Mouse (Mus musculus): ENCODE data around the gene Prr14.
"Not testable (repeated sequence)": the region's sequence is repeated elsewhere in the genome, so short reads cannot be mapped to it uniquely, and the experiment has no call there.

Prr14 gene

DNA sequence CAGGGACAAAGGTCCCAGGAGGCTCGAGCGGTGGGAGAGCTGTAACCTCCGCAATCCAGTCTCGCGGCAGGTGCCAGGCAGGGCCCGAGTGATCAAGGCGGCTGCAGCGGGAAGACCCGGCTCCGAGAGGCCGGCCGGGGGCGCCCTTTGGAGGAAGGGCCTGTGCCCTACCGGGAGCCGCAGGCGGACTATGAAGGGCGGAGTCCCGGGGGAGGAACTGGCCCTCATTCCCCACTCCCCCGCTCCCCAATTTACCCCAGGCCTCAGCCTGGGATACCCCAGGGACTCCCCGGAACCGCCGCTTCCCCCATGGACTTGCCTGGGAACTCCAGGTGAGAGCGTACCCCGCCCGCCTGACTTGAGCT lies 12.2 kb downstream of the Prr14 start:
- DNase-seq (ENCODE audit: low read depth, low spot score): no peak

DNA sequence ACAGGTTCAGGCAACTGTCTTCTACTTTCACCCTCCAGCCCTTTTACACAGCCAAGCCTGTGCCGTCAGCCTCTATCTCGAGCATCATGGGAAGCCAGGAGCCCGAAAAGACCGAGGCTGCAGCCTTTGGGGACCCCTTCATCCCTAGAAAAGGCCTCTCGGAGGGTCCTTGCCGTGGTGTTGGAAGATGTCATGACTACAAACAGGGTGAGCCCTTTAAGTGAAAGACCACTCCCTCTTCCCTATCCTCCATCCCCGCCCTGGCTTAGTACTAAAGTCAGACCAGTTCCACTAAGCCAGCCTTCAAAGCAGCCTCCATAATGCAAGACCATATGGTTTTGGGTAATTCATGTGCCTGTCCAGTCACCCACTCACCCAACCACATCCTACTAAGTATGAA lies 12.6 kb downstream of the Prr14 start:
- DNase-seq (ENCODE audit: low read depth, low spot score): peak; percentile 25

DNA sequence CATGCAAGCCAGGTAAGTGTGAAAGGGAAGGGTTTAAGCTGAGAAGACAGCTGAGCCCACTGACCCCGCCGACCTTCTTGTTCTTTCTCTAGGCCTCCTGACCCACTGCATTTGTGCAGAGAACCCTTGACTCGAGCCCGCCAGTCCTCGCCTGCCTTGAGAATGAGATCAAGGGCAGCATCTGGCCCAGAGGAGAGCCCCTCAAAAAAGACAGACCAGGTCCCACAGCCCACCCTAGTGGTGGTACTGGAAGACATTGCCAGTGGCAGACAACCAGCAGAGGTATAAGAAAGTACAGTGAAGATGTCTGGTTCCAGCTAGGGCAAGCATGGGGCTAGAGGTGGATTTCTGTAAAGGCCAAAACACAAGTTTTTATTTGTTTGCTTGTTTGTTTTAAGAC lies 14.3 kb downstream of the Prr14 start:
- DNase-seq (ENCODE audit: low read depth, low spot score): peak; percentile 55

DNA sequence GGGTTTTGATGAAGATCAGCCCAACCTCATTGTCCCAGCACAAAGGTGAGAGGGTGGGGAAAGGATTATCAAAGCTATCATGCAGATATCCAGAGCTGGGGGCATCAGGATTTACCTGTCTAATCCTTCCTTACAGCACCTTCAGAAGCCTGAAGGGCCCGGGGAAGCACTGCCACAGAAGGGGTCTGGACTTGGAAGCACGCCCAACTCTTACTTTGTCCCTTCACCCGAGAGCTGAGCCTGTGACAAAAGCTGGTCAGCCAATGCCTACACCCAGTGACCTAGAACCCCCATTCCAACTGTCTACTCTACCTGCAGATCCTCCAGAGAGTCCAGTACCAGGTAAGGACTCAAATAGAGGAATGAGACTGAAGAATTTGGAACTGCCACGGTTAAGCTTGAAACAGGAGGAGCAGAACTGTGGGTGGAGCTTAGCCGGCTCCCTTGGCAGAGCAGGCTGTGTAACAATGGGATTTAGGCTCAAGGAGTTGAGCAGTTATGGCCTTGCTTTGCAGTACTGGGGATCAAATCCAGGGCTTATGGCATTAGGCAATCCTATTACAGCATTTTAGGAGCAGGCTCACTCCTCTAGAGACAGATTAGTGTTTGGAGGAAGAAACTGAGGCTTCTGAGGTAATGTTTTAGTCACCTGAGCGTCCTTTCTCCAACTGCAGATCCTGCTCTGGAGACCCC lies 15.1 kb downstream of the Prr14 start:
- DNase-seq (ENCODE audit: low read depth, low spot score): no peak

DNA sequence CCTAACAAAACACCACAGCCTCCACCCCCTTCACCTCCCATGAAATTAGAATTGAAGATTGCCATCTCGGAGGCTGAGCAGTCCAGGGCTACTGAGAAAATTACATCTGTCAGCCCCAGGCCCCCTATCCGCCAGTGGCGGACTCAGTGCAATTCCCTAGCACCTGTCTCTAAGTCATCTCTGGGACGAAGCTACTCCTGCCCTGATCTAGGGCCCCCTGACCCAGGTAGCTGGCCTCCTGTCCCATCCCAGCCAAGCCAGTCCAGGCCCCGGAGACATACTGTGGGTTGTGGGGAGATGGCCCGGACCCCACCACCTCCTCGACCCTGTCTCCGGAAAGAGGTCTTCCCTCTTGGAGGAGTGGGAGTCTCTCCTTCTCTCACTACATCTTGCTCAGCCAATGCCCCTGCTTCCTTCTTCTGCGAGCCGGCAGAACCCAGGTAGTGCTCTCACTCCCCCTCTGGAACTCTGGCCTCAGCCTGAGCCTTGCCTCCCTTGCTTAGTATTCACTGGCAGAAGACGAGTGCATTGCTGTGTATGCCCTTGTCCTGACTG lies 15.9 kb downstream of the Prr14 start:
- DNase-seq (ENCODE audit: low read depth, low spot score): no peak

DNA sequence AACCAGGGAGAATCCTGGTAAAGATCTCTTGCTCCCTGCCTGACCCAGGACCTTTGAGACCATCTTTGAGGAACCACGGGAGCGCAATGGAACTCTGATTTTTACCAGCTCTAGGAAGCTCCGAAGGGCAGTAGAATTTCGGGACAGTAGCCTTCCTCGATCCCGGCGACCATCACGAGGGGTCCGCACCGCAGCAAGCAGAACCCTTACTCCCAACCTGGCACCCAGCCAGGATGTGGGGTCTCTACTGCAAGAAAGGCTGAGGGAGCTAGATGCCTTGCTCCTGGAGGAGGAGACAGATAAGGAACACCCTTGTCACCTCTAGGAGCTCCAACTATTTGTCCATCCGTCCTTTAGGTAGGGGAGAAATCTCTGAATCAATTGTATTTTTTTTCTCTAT lies 16.9 kb downstream of the Prr14 start:
- DNase-seq (ENCODE audit: low read depth, low spot score): no peak

DNA sequence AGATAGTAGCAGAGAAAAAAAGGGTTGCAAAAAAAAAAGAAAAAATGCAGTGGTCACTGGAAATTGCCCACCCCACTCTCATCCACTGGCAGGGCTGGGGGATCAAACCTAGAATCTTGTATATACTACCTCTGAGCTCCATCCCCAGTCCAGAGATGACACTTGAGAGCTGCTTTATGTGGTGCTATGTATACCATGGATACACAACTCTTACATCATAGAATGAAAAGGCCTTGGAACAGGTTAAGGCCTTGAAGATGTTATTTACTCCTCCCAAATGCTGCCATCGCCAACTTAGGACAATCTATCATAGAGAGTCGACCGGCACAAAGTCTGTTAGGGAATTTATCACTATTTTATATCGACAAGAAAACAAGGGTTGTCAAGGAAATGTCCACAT lies 17.4 kb downstream of the Prr14 start:
- no peak for DNase-seq (ENCODE audit: low read depth, low spot score)

DNA sequence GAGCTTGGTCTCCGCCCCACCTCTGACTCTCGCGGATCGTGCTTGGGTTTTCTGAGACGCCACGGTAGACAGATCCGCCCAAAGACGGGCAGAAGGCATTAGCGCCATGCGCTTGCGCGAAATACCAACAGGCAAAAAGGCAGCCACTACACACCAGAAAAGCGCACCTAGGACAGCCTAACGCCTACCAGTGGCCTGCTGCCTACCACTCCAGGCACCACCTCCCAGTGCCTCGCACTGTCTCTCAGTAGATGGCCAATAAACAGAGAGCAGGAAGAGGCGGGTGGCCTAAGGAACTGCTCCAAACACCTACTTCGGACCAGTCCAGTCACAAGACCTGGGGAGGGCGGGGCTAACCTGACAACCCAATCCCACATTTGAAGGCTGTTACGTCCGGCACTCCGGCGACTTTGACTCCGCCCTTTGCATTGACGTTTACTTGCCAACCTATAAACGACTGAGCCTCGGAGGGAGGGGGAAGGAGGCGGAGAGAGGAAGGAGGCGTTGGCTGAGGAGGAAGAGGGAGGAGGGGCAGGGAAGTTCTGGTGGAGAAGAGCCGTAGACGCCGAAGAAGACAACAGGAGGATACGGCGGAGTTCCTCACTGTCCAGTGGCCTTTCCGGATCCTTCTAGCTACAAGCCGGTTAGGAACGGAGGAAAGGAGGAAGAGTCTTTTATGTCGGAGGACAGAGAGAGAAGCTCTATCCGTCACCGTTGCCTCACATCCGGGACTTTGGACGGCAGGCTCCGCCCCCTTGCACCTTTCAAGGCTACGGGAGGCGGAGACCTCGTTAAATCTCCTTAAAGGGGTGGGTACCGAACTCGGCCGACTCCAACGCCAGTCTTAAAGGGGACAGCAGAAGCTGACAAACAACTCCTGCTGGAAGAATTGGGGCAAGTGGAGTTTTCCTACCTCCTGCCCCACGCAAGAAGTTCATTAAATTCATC lies 18.6 kb downstream of the Prr14 start:
- DNase-seq (ENCODE audit: low read depth, low spot score): peak; percentile 100

DNA sequence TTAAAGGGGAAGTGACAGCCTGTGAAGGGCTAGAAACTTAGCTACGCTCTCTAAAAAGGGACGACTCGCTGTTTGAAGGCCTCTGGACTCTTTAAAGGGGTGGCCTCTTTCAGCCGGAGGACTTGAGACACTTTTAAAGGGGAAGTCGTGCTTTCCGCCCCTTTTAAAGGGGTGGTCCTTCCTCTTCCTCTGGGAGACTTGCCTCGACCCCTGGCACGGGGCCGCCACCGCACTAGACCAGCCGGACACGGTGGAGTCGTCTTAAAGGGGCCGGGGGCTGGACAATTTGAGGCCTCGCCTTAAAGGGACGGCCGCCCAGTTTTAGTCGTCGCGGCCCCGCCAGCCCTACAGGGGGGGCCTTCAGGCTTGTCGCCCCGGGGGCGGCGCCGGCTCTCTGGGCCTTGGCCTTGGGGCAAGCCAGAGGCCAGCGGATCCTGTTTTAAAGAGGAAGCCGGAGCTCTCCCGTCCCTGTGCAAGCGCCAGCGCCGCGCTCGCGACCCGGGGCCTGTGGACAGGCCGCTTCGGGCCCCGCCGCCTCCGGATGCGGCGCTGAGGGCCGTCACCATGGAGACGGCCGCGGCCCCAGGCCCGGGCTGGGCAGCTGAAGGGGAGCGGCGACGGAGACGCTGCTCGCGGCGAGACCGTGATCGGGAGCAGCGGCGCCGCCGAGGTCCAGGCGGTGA lies 19.4 kb downstream of the Prr14 start, which contains the start of gene Fbrs:
Gene Fbrs, plus strand, starts transcription at position 565 of the 683 bp plus-strand sequence.
- DNase-seq (ENCODE audit: low read depth, low spot score): peak; percentile 92

DNA sequence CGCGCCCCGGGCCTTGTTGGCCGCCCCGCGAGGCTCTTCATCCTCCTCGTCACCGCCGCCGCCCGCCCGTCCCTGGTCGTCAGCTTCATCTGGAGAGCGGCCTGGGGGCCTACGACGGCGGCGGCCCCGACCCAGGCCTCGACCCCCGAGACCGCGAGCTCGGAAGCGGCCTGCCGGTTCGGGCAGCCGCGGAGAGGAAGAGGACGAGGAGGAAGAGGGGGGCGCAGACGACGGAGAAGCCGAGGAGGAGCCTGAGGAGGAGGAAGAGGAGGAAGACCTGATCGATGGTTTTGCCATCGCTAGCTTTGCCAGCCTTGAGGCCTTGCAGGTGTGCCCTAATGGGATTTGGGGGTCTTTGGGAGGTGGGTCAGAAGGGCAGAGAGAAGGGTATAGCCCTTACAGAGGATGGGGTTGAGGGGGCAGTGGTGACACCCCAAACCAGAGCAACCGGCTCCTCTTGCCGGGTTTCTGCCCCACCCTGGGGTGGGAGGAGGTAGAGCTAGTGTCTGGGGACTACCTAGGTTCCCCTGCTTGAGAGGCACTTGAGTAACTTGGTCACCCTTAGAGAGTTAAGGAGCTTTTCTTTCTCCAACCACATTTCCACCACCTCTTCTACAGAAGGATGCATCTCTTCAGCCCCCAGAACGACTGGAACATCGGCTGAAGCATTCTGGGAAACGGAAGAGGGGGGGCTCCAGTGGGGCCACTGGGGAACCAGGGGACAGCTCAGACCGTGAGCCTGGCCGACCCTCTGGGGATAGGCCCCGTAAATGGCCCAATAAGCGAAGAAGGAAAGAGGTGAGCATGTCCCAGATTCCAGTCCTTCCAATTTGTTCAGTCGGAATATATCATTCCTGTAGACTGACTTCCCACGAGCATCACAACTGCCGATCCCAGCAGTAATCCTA lies 20.2 kb downstream of the Prr14 start:
- DNase-seq (ENCODE audit: low read depth, low spot score): no peak

DNA sequence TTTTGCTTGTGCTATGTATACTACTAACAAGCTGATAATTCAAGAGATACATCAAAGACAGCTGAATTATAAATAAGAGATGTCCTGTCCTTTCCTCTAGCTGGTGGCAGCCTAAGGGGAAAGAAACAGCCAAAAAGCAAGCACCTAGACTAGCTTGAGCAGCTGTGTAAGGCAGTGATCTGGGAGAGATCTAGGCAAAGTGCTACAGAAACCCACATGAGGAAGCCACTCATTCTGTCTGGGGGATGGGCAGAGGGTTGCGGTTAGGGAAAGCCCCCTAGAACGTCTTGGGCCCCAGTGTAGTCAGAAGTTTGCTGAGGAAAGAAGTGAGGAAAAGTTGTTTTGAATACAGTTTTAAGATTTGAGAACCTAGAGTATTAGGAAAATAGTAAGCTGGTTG lies 20.9 kb downstream of the Prr14 start:
- DNase-seq (ENCODE audit: low read depth, low spot score): no peak

DNA sequence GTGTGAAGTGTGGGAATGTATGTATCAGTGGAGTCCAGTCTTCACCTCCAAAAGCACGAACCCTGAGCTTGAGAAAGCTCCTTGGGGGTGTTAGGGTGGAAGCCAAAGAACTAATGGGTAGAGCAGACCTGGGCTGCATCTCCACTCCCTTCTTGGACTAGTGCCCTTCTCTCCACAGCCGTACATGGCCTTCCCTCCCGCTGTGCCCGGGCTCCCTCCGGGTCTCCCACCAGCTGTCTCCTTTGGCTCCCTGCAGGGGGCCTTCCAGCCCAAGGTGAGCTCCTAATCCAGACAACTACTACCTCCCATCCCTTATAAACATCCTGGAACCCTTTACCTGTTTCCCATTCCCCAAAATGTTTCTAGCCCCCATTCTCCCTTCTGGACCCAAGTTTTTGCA lies 26.0 kb downstream of the Prr14 start:
- no peak for DNase-seq (ENCODE audit: low read depth, low spot score)

DNA sequence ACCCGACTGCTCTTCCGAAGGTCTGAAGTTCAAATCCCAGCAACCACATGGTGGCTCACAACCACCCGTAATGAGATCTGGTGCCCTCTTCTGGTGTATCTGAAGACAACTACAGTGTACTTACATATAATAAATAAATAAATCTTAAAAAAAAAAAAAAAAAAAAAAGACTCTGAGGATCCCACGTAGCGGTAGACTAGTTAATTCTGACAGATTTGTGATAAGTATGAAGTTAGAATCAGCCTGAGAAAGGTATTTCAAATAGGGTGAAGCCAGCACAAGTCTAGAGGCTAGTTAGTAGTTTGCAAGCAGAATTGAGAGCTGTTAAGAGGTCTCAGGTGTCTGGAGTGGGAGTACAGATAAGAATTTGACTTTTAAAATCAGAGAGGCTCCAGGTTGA lies 29.0 kb downstream of the Prr14 start:
- DNase-seq (ENCODE audit: low read depth, low spot score): not testable (repeated sequence)

DNA sequence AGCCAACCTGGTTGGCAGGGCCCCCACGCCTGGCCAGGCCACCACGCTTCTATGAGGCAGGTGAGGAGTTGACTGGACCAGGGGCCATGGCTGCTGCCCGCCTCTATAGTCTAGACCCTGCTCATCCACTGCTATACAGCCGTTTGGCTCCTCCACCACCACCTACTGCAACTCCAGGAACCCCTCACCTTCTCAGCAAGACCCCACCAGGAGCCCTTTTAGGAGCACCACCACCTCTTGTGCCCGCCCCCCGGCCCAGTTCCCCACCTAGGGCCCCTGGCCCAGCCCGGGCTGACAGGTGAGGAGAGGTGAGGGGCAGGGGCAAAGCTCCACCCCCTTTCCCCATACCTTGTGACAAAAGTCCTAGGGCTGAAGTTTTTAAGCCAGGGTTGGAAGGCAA lies 30.6 kb downstream of the Prr14 start:
- DNase-seq (ENCODE audit: low read depth, low spot score): no peak

DNA sequence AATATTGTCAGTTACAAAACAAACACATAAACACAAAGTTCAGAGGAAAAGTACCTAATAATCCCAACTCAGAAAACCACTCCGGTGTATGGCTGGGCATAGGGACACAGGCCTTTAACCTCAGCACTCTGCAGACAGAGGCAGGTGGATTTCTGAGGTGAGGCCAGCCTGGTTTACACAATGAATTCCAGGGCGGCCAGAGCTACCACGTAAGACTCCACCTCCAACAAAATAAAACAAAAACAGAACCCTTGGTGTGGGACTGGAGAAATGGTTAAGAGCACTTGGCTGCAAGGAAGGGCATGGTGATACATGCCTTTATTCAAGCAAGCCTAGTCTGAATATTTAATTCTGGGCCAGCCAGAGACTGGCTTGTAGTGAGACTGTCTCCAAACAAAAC lies 32.4 kb downstream of the Prr14 start:
- no peak for DNase-seq (ENCODE audit: low read depth, low spot score)

DNA sequence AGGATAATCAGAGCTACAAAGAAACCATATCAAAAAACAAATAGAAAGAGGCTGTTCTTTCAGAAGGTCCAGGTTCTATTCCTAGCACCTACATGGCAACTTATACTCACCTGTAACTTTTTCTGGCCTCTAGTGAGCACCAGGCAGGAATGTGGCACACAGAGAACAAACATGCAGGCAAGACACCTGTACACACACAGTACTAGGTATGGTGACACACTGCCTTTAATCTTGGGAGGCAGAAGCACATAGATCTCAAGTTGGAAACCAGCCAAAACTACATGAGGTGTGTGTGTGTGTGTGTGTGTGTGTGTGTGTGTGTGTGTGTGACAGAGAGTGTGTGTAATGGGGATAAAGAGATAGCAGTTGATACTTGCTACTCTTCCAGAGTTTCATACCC lies 35.2 kb downstream of the Prr14 start:
- DNase-seq (ENCODE audit: low read depth, low spot score): no peak

DNA sequence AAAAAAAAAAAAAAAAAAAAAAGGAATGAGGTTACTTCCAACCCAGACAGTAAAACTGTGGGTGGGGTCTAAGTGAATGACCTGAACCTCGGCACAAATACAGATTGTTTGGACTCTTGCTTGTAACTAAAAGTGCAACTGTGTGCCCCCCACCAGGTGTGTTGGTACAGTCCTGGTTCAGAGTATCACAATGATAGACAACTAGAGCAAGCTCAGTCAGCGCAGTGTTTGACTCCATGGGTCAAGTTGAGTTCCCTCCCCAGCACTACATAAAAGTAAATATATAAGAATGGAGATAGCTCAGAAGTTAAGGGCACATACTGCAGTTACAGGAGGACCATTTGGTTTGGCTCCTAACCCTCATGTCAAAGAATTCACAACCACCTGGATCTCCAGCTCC lies 38.0 kb downstream of the Prr14 start:
- DNase-seq (ENCODE audit: low read depth, low spot score): no peak

DNA sequence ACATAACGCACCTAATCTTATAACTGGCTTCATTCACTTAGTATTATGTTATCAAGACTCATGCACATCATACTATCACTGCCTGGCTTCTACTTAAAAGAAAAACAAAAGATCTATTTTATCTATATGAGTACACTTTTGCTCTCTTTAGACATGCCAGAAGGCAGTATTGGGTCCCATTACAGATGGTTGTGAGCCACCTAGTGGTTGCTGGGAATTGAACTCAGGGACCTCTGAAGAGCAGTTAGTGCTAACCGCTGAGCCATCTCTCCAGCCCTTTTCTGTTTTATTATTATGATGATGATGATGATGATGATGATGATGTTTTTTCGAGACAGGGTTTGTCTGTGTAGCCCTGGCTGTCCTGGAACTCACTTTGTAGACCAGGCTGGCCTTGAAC lies 39.0 kb downstream of the Prr14 start:
- DNase-seq (ENCODE audit: low read depth, low spot score): peak; percentile 61

DNA sequence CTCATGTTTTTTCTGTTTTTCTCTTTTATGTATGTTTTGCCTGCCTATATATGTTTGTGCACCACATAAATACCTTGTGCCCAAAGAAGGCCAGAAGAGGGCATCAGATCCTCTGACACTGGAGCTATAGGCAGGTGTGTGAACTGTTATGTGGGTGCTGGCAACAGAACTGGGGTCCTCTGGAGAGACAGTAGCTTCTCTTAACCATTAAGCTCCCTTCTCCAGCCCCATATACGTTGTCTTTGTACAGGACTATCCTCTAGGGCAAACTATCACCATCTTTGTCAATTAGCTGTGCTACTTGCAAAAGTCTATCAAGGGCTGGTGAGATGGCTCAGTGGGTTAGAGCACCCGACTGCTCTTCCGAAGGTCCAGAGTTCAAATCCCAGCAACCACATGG lies 48.9 kb downstream of the Prr14 start:
- no peak for DNase-seq (ENCODE audit: low read depth, low spot score)

DNA sequence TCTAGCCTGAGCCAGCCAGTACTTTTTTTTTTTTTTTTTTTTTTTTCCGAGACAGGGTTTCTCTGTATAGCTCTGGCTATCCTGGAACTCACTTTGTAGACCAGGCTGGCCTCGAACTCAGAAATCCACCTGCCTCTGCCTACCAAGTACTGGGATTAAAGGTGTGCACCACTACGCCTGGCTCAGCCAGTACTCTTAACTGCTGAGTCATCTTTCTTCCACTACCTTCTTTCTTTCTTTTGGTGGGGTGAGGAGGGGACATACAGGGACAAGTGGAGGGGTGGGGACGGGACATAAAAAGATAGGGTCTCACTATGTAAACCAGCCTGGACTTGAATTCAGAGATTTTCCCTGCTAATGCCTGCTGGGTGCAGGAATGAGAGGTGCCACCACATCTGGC lies 50.4 kb downstream of the Prr14 start:
- not testable (repeated sequence) for DNase-seq (ENCODE audit: low read depth, low spot score)

DNA sequence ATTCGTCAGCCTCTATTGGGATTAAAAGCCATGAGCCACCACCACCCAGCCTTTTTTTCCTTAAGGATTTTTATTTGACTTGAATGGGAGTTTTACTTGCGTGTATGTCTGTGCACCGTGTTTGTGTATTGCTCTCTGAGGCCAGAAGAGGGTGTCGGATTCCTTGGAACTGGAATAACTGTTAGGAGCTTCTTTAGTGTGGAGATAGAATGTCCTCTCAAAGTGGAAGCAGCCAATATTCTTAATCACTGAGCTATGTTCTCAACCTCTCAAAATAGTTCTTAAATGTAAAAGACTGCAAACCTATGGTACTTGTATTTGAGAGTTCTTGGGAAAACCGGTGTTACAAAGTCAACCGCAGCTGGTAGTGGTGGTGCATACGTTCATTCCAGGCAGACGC lies 51.8 kb downstream of the Prr14 start:
- peak; percentile 55 for DNase-seq (ENCODE audit: low read depth, low spot score)
